Mouse (Mus musculus) testis, adult 10 weeks (tissue): ENCODE measurements around the gene Taf6. TPM values are rescaled to one million over a fixed set of nuclear protein-coding genes. Genes with fewer than 3 reads are reported as not detected.

Experiments used
- polyA plus RNA-seq: library from polyadenylated mRNA; stranded (reverse); fragments of 350-450 nt; fragmentation: Illumina TruSeq; extraction: RNeasy Lipid Tissue Mini Kit (QIAGEN cat#74804); gene quantifications from one replicate; pipeline ENCODE4 v1.2.3, GENCODE M21; 2014; ENCODE audit warnings: low read depth, low replicate concordance

Taf6 gene
- polyA plus RNA-seq, result 14.1 TPM

GRCm38 (mm10) chr5:138186950-138187638, at the start of gene Taf6, which contains the start of gene Cnpy4:
Taf6 (minus strand) TSS chr5:138187451.
Cnpy4 (plus strand) TSS chr5:138187485.

DNA sequence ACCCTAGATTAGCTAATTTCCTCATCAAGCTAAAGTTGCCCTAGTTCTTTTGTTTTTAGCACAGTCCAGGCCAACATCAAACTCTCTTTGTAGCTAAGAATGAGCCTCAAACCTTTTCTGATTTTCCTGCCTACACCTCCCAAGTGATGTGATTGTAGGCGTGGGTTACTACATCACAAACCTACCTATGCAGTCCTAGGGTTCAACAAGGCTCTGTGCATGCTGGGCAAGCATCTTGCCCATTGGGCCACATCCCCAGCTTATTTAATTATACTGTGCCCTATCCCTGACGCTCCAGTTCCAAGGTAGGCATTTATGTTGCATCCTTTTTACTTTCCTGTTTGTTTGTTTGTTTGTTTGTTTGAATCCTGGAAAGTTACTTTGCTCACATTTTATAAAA, 38.4 kb upstream of the Taf6 start, which contains the start of gene Nxpe5:
Gene Nxpe5 (plus strand): TSS at position 199 of the 400 bp plus-strand sequence.

GRCm38 (mm10) chr5:138193771-138194727, 6.8 kb upstream of the Taf6 start, which contains the start of gene Mblac1:
Mblac1 (plus strand) TSS chr5:138194314.

DNA sequence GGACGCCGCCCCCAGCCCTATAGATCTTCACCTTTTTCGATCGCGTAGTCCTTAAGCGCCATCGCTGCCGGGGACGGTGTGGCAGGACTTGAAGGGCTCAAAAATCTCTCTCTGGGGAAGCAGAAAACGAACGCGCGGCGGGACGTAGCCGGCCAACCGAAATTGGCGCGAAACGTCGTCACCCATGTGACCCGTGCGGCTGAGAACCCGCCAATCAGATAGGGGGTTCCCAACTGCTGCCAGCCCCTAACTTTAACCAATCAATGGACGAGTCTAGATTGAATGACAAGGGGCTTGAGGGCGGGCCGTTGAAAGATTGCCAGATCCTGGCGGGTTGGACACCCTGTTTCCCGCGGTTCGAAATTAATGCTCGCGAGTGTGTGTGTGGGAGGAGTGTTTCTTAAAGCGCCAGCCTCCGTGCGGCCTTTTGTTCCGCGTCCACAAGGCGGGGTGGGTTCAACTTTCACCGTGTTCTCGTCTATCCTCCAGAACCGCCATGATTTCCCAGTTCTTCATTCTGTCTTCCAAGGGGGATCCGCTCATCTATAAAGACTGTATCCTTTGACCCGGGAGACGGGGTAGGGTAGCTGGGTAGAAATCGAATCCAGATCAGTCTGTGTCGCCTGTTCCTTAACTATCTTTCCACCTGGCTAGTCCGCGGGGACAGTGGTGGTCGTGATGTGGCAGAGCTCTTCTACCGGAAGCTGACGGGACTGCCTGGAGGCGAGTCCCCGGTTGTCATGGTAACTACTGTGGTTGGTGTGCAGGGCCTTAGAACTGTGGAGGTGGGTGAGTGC, 15.4 kb downstream of the Taf6 start, which contains the start of the genes Ap4m1 and Mcm7:
Gene Ap4m1 (plus strand): TSS at position 308 of the 797 bp plus-strand sequence.
Gene Mcm7 (minus strand): TSS at position 728 of the 797 bp plus-strand sequence.

GRCm38 (mm10) chr5:138160842-138161665, 26.2 kb downstream of the Taf6 start, which contains the start of gene Cops6:
Cops6 (plus strand) TSS chr5:138161071.

GRCm38 (mm10) chr5:138155443-138155976, 31.7 kb downstream of the Taf6 start, which contains the start of gene Zfp113:
Zfp113 (minus strand) TSS chr5:138155744.

Other genes starting within 250 kb of the Taf6 start
- gene Gjc3, start 224.4 kb downstream of the Taf6 start, polyA plus RNA-seq, result not detected
- 0.76 TPM for gene Azgp1, start 205.9 kb downstream of the Taf6 start, polyA plus RNA-seq
- 7.5 TPM for gene Smok3a, start 166.2 kb downstream of the Taf6 start, polyA plus RNA-seq
- 7.3 TPM for gene Smok3b, start 166.0 kb downstream of the Taf6 start, polyA plus RNA-seq
- 5.5 TPM for gene Smok3c, start 134.3 kb downstream of the Taf6 start, polyA plus RNA-seq
- gene Zkscan1, start 102.4 kb downstream of the Taf6 start, polyA plus RNA-seq, result 16.2 TPM
- 109 TPM for gene Zscan21, start 70.5 kb downstream of the Taf6 start, polyA plus RNA-seq
- 6.7 TPM for gene Zfp113, start 31.7 kb downstream of the Taf6 start, polyA plus RNA-seq
- 89.9 TPM for gene Cops6, start 26.4 kb downstream of the Taf6 start, polyA plus RNA-seq
- gene Ap4m1, start 15.4 kb downstream of the Taf6 start, polyA plus RNA-seq, result 10.5 TPM
- gene Mcm7, start 15.0 kb downstream of the Taf6 start, polyA plus RNA-seq, result 62.1 TPM
- 2.8 TPM for gene Cnpy4, start within 50 bp of the Taf6 start, polyA plus RNA-seq
- 0.32 TPM for gene Mblac1, start 6.9 kb upstream of the Taf6 start, polyA plus RNA-seq
- 0.14 TPM for gene Nxpe5, start 38.4 kb upstream of the Taf6 start, polyA plus RNA-seq
- 0.27 TPM for gene Lamtor4, start 68.0 kb upstream of the Taf6 start, polyA plus RNA-seq
- 3.5 TPM for gene BC037034, start 76.6 kb upstream of the Taf6 start, polyA plus RNA-seq
- gene Gal3st4, start 85.4 kb upstream of the Taf6 start, polyA plus RNA-seq, result not detected
- gene Gm43720, start 92.5 kb upstream of the Taf6 start, polyA plus RNA-seq, result 0.03 TPM
- gene Gpc2, start 92.6 kb upstream of the Taf6 start, polyA plus RNA-seq, result 3.1 TPM
- gene Stag3, start 92.8 kb upstream of the Taf6 start, polyA plus RNA-seq, result 511 TPM
- gene Pvrig, start 154.5 kb upstream of the Taf6 start, polyA plus RNA-seq, result not detected